Mouse (Mus musculus): ENCODE results near the gene Creb1.

- no peak for TF ChIP-seq CTCF (IDR thresholded peaks at IDR 0.05; ENCODE audit: borderline replicate concordance, insufficient read depth, low read depth, low read length)
- no peak for TF ChIP-seq POLR2A (IDR thresholded peaks at IDR 0.05; ENCODE audit: borderline replicate concordance, insufficient read depth, low read length)
These were observed 84.1 kb downstream of the Creb1 start for GRCm38 (mm10) chr1:64616531-64616880.

Measured in cerebellum, adult 2 months (tissue).